9 mouse cellular contexts compared by ENCODE assay signal in the genomic region with DNA sequence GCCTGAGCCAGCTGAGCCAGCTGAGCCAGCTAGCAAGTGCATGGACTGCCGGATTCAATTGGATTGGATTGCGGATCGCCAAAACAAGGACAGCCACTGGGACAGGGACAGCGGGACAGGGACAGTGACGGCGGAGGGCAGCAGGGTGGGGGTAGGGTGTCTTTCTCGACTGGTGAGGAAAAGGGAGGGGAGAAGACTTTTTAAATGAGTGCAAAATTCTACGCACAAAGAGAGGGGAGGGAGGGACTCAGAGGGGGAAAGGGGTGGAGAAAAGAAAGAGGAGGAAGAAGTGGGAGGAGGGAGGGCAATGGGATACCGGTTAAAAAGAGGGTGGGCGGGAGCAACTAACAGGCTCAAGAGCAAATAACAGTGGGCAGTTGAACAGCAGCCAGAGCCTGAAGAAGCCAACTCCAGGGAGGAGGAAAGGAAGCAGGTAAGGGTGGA.
DNase-seq lines count a peak whose midpoint lies in the region; ATAC-seq and TF ChIP-seq lines count a peak whose summit lies in the region.
"Had no signal": no experiment of that assay in that cellular context is flagged by ENCODE, and none has a peak within 500 bp of the region (broad histone marks: within the 10 kb centered on the region; RNA-seq: fewer than 3 reads in every experiment).

No protein-coding gene starts in this region.

- no peaks in the 10 kb centered on the region for H3K27me3 ChIP-seq in heart, adult 2 months (ENCODE audit: control insufficient read depth, insufficient read depth, low read length)
- peaks cover 21% of the 10 kb centered on the region for H3K27me3 ChIP-seq in embryonic facial prominence, embryonic 10.5 days (replicated peaks; ENCODE audit: low read depth, poor library complexity, severe bottlenecking)
- H3K27me3 ChIP-seq in intestine, embryonic 15.5 days (replicated peaks), result no peaks in the 10 kb centered on the region
- peaks cover 12% of the 10 kb centered on the region; the same call in 1 of the 2 replicates for H3K27me3 ChIP-seq in midbrain, embryonic 12.5 days
- no peaks in the 10 kb centered on the region for H3K27me3 ChIP-seq in thymus, adult 2 months (ENCODE audit: control insufficient read depth, insufficient read depth, low read length)

- no peak for TF ChIP-seq EP300 in heart, adult 2 months (IDR thresholded peaks at IDR 0.05; ENCODE audit: insufficient read depth, low read depth, low read length)

- no peaks in the 10 kb centered on the region for H3K9me3 ChIP-seq in embryonic facial prominence, embryonic 10.5 days
- no peaks in the 10 kb centered on the region for H3K9me3 ChIP-seq in intestine, embryonic 15.5 days
- H3K9me3 ChIP-seq in midbrain, embryonic 12.5 days, result no peaks in the 10 kb centered on the region

- H3K4me1 ChIP-seq in heart, adult 2 months (ENCODE audit: control insufficient read depth, insufficient read depth, low read length), result no peaks in the 10 kb centered on the region
- H3K4me1 ChIP-seq in embryonic facial prominence, embryonic 10.5 days, result peaks cover 19% of the 10 kb centered on the region
- 0 out of 2 replicates have a peak, but pooled peaks cover 2% of the 10 kb centered on the region for H3K4me1 ChIP-seq in intestine, embryonic 15.5 days (replicated peaks)
- peaks cover 11% of the 10 kb centered on the region; the same call in 1 of the 2 replicates for H3K4me1 ChIP-seq in midbrain, embryonic 12.5 days
- H3K4me1 ChIP-seq in thymus, adult 2 months (replicated peaks; ENCODE audit: control insufficient read depth, insufficient read depth, low read length), result no peaks in the 10 kb centered on the region

- DNase-seq in heart, adult 2 months, result peak in 1 of 2 experiments; percentile 15
- no peak for DNase-seq in heart, adult 11 months
- DNase-seq in embryonic facial prominence, embryonic 10.5 days (ENCODE audit: low spot score), result peak; percentile 33
- DNase-seq in layer of hippocampus, adult 9-10 months (ENCODE audit: low spot score), result no peak
- no peak for DNase-seq in thymus, adult 2 months
- no peak for DNase-seq in right cerebral cortex, postnatal 36 days (ENCODE audit: low spot score in 2 of 2)

- no peak for TF ChIP-seq CTCF in heart, adult 2 months (IDR thresholded peaks at IDR 0.05)
- TF ChIP-seq CTCF in thymus, adult 2 months (IDR thresholded peaks at IDR 0.05; ENCODE audit: borderline replicate concordance, control insufficient read depth, extremely low read depth, insufficient read depth, low read length, poor library complexity), result no peak

- intact Hi-C loops in heart, adult 2 months (cut with DNase I), result loop anchor here (5.0 kb wide), 1 partner anchor 90 kb away; no protein-coding TSS in a partner anchor

- TF ChIP-seq POLR2A in heart, adult 2 months (IDR thresholded peaks at IDR 0.05; ENCODE audit: insufficient read depth, low read depth, low read length), result 0 out of 2 replicates have a peak, but pooled peaks have one; percentile 33
- TF ChIP-seq POLR2A in thymus, adult 2 months (IDR thresholded peaks at IDR 0.05; ENCODE audit: control insufficient read depth, extremely low read depth, insufficient read depth, low read length, poor library complexity), result no peak

- peak overlapping the region; percentile 58 for H3K27ac ChIP-seq in heart, adult 2 months
- H3K27ac ChIP-seq in embryonic facial prominence, embryonic 10.5 days (replicated peaks), result peak overlapping the region; percentile 76
- no peak overlapping the region for H3K27ac ChIP-seq in intestine, embryonic 15.5 days
- no peak overlapping the region for H3K27ac ChIP-seq in midbrain, embryonic 12.5 days (replicated peaks)
- H3K27ac ChIP-seq in thymus, adult 2 months (ENCODE audit: control insufficient read depth, insufficient read depth, low read length), result no peak overlapping the region

- peak overlapping the region; percentile 56 for H3K4me2 ChIP-seq in intestine, embryonic 15.5 days (replicated peaks)
- peak overlapping the region; percentile 56 for H3K4me2 ChIP-seq in midbrain, embryonic 12.5 days (replicated peaks)

- no peaks in the 10 kb centered on the region for H3K36me3 ChIP-seq in heart, adult 2 months (ENCODE audit: control insufficient read depth, insufficient read depth, low read length)
- H3K36me3 ChIP-seq in embryonic facial prominence, embryonic 10.5 days (replicated peaks), result no peaks in the 10 kb centered on the region
- H3K36me3 ChIP-seq in intestine, embryonic 15.5 days, result no peaks in the 10 kb centered on the region
- H3K36me3 ChIP-seq in midbrain, embryonic 12.5 days, result no peaks in the 10 kb centered on the region
- no peaks in the 10 kb centered on the region for H3K36me3 ChIP-seq in thymus, adult 2 months (ENCODE audit: control insufficient read depth, insufficient read depth, low read length)

- no peaks in the 10 kb centered on the region for H3K79me2 ChIP-seq in heart, adult 2 months (replicated peaks; ENCODE audit: control insufficient read depth, insufficient read depth, low read length)

- 0 out of 2 replicates have a peak, but pooled peaks have one; percentile 31 for ATAC-seq in intestine, embryonic 15.5 days
- peak; percentile 56 for ATAC-seq in midbrain, embryonic 12.5 days (ENCODE audit: low FRiP score, low read depth)

- peak overlapping the region; percentile 39; the same call in 1 of the 2 replicates for H3K9ac ChIP-seq in heart, adult 2 months (ENCODE audit: low read depth, low read length)
- H3K9ac ChIP-seq in intestine, embryonic 15.5 days, result no peak overlapping the region; the same call in 1 of the 2 replicates
- H3K9ac ChIP-seq in midbrain, embryonic 12.5 days (replicated peaks), result peak overlapping the region; percentile 47

- peak overlapping the region; percentile 20; the same call in 1 of the 2 replicates for H3K4me3 ChIP-seq in heart, adult 2 months
- peak overlapping the region; percentile 55 for H3K4me3 ChIP-seq in embryonic facial prominence, embryonic 10.5 days
- H3K4me3 ChIP-seq in intestine, embryonic 15.5 days (replicated peaks), result peak overlapping the region; percentile 26
- peak overlapping the region; percentile 37 for H3K4me3 ChIP-seq in midbrain, embryonic 12.5 days
- H3K4me3 ChIP-seq in thymus, adult 2 months (ENCODE audit: control insufficient read depth, insufficient read depth, low read length), result no peak overlapping the region
- H3K4me3 ChIP-seq: erythroblast, embryonic 14.5 days had no signal

- WGBS in heart, adult 2 months, result 2% methylated on average over 10 of the region's 10 CpGs
- WGBS in embryonic facial prominence, embryonic 10.5 days, result under 1% methylated on average over 10 of the region's 10 CpGs
- 1% methylated on average over 10 of the region's 10 CpGs for WGBS in intestine, embryonic 15.5 days
- WGBS in midbrain, embryonic 12.5 days, result 0% methylated on average over 10 of the region's 10 CpGs
- 28% methylated on average over 10 of the region's 10 CpGs for WGBS in thymus, adult 2 months

Comparison
In these comparisons a context has a peak if more than half of its experiments do, and no peak if none do; other contexts are left out.
1. H3K27ac ChIP-seq: peak in heart, adult 2 months (single experiment) and embryonic facial prominence, embryonic 10.5 days (single experiment); none in intestine, embryonic 15.5 days (single experiment), midbrain, embryonic 12.5 days (single experiment) and thymus, adult 2 months (single experiment).